Mouse (Mus musculus) natural killer cell, adult 2 months (primary cell): ENCODE measurements around the gene Rfx5.
"Not testable (repeated sequence)": the region's sequence is repeated elsewhere in the genome, so short reads cannot be mapped to it uniquely, and the experiment has no call there.

Experiments used
- DNase-seq, 2 experiments: peaks; one replicate each; pipeline ENCODE4 v3.0.0; 2022; ENCODE audit warnings: low spot score in 2 of 2

Rfx5 gene

GRCm38 (mm10) chr3:94953764-94954616 is at the start of gene Rfx5:
Gene Rfx5 (plus strand): TSS chr3:94954075.
- DNase-seq = peak; percentile 96 to 98

- DNase-seq = not testable (repeated sequence)
Observed at GRCm38 (mm10) chr3:94904759-94905158, 49.1 kb upstream of the Rfx5 start.

- no peak for DNase-seq
Observed at GRCm38 (mm10) chr3:94906482-94906881, 47.4 kb upstream of the Rfx5 start.

- no peak for DNase-seq
Observed at GRCm38 (mm10) chr3:94911050-94911693, 42.7 kb upstream of the Rfx5 start.

GRCm38 (mm10) chr3:94913801-94914200 is 40.1 kb upstream of the Rfx5 start:
- DNase-seq = no peak

- DNase-seq = peak; percentile 66 to 84
Observed at GRCm38 (mm10) chr3:94915903-94916741, 37.8 kb upstream of the Rfx5 start.

GRCm38 (mm10) chr3:94917816-94918361 is 36.0 kb upstream of the Rfx5 start:
- no peak for DNase-seq

- DNase-seq = no peak
Observed at GRCm38 (mm10) chr3:94918845-94919244, 35.0 kb upstream of the Rfx5 start.

GRCm38 (mm10) chr3:94921104-94921503 is 32.8 kb upstream of the Rfx5 start:
- DNase-seq = no peak

- no peak for DNase-seq
Observed at GRCm38 (mm10) chr3:94922333-94922732, 31.5 kb upstream of the Rfx5 start.

- DNase-seq = no peak
Observed at GRCm38 (mm10) chr3:94924688-94925087, 29.2 kb upstream of the Rfx5 start.

GRCm38 (mm10) chr3:94926301-94926736 is 27.6 kb upstream of the Rfx5 start:
- not testable (repeated sequence) for DNase-seq

GRCm38 (mm10) chr3:94928979-94929378 is 24.9 kb upstream of the Rfx5 start:
- not testable (repeated sequence) for DNase-seq

GRCm38 (mm10) chr3:94930386-94931266 is 23.2 kb upstream of the Rfx5 start:
- DNase-seq = not testable (repeated sequence)

- not testable (repeated sequence) for DNase-seq
Observed at GRCm38 (mm10) chr3:94931427-94932082, 22.3 kb upstream of the Rfx5 start.

- not testable (repeated sequence) for DNase-seq
Observed at GRCm38 (mm10) chr3:94932279-94932678, 21.6 kb upstream of the Rfx5 start.

- peak; percentile 30 to 50 for DNase-seq
Observed at GRCm38 (mm10) chr3:94932809-94933564, 20.9 kb upstream of the Rfx5 start, which contains the start of gene Selenbp1. Gene Selenbp1 (plus strand): TSS chr3:94933056.

GRCm38 (mm10) chr3:94933604-94934003 is 20.3 kb upstream of the Rfx5 start:
- not testable (repeated sequence) for DNase-seq

- not testable (repeated sequence) for DNase-seq
Observed at GRCm38 (mm10) chr3:94934564-94934963, 19.3 kb upstream of the Rfx5 start.
